In genomic region chr5:98030902-98031641, GRCm38 (mm10) we compare ENCODE assay signal across 8 mouse cellular contexts. TPM values are rescaled to one million over a fixed set of nuclear protein-coding genes. Genes with fewer than 3 reads are reported as not detected.
DNase-seq lines count a peak whose midpoint lies in the region; ATAC-seq and TF ChIP-seq lines count a peak whose summit lies in the region.

TSS of gene Antxr2 (minus strand) at chr5:98031043.

- no peaks in the 10 kb centered on the region; the same call in 1 of the 2 replicates for H3K27me3 ChIP-seq in embryonic facial prominence, embryonic 14.5 days (replicated peaks; ENCODE audit: control insufficient read depth, insufficient read depth, low read length)
- H3K27me3 ChIP-seq in liver, embryonic 11.5 days (replicated peaks; ENCODE audit: control insufficient read depth, insufficient read depth, low read length), result peaks cover 4% of the 10 kb centered on the region; the same call in 1 of the 2 replicates
- H3K27me3 ChIP-seq in midbrain, postnatal 0 days (ENCODE audit: insufficient read depth, low read length), result no peaks in the 10 kb centered on the region
- no peaks in the 10 kb centered on the region for H3K27me3 ChIP-seq in stomach, postnatal 0 days (ENCODE audit: control insufficient read depth, insufficient read depth, low read length)

- peak; percentile 78 for ATAC-seq in embryonic facial prominence, embryonic 14.5 days (ENCODE audit: low read depth)
- ATAC-seq in liver, embryonic 11.5 days (replicated peaks; ENCODE audit: low FRiP score), result peak; percentile 56
- ATAC-seq in midbrain, postnatal 0 days (ENCODE audit: low FRiP score), result peak; percentile 57
- peak; percentile 80 for ATAC-seq in stomach, postnatal 0 days (ENCODE audit: low FRiP score, low TSS enrichment)

- peaks cover 8% of the 10 kb centered on the region; the same call in 1 of the 2 replicates for H3K36me3 ChIP-seq in embryonic facial prominence, embryonic 14.5 days (ENCODE audit: control insufficient read depth, insufficient read depth, low read length)
- H3K36me3 ChIP-seq in liver, embryonic 11.5 days (ENCODE audit: control insufficient read depth, insufficient read depth, low read length), result no peaks in the 10 kb centered on the region
- no peaks in the 10 kb centered on the region for H3K36me3 ChIP-seq in midbrain, postnatal 0 days (ENCODE audit: insufficient read depth, low read length)
- H3K36me3 ChIP-seq in stomach, postnatal 0 days (ENCODE audit: control insufficient read depth, insufficient read depth, low read length), result no peaks in the 10 kb centered on the region

- 3% methylated on average over 36 of the region's 58 CpGs for WGBS in embryonic facial prominence, embryonic 14.5 days
- 3% methylated on average over 50 of the region's 58 CpGs for WGBS in liver, embryonic 11.5 days
- WGBS in midbrain, postnatal 0 days, result 3% methylated on average over 56 of the region's 58 CpGs
- 2% methylated on average over 54 of the region's 58 CpGs for WGBS in stomach, postnatal 0 days

- peak within 1 kb of the TSS; percentile 58 for H3K4me2 ChIP-seq in embryonic facial prominence, embryonic 14.5 days (ENCODE audit: low read depth, low read length)
- peak within 1 kb of the TSS; percentile 90 for H3K4me2 ChIP-seq in liver, embryonic 11.5 days
- H3K4me2 ChIP-seq in midbrain, postnatal 0 days (ENCODE audit: low read depth, low read length, poor library complexity, severe bottlenecking), result peak within 1 kb of the TSS; percentile 100
- peak within 1 kb of the TSS; percentile 84 for H3K4me2 ChIP-seq in stomach, postnatal 0 days (replicated peaks; ENCODE audit: low read depth)

- H3K4me3 ChIP-seq in embryonic facial prominence, embryonic 14.5 days (ENCODE audit: low read depth, low read length), result peak within 1 kb of the TSS; percentile 82
- H3K4me3 ChIP-seq in liver, embryonic 11.5 days (ENCODE audit: low read depth, low read length), result peak within 1 kb of the TSS; percentile 70
- peak within 1 kb of the TSS; percentile 78 for H3K4me3 ChIP-seq in midbrain, postnatal 0 days (ENCODE audit: low read depth, low read length)
- peak within 1 kb of the TSS; percentile 77 for H3K4me3 ChIP-seq in stomach, postnatal 0 days (ENCODE audit: low read depth, low read length)

- H3K4me1 ChIP-seq in embryonic facial prominence, embryonic 14.5 days (ENCODE audit: control insufficient read depth, insufficient read depth, low read length), result no peaks in the 10 kb centered on the region
- peaks cover 2% of the 10 kb centered on the region; the same call in 1 of the 2 replicates for H3K4me1 ChIP-seq in liver, embryonic 11.5 days (replicated peaks; ENCODE audit: control insufficient read depth, insufficient read depth, low read length)
- H3K4me1 ChIP-seq in midbrain, postnatal 0 days (ENCODE audit: insufficient read depth, low read length), result no peaks in the 10 kb centered on the region
- no peaks in the 10 kb centered on the region for H3K4me1 ChIP-seq in stomach, postnatal 0 days (replicated peaks; ENCODE audit: control insufficient read depth, insufficient read depth)

- H3K27ac ChIP-seq in embryonic facial prominence, embryonic 14.5 days (replicated peaks; ENCODE audit: low read depth, low read length), result peak within 1 kb of the TSS; percentile 85
- H3K27ac ChIP-seq in liver, embryonic 11.5 days (ENCODE audit: low read depth, low read length), result peak within 1 kb of the TSS; percentile 73
- no peak within 1 kb of the TSS for H3K27ac ChIP-seq in midbrain, postnatal 0 days (ENCODE audit: low read depth, low read length)
- peak within 1 kb of the TSS; percentile 87 for H3K27ac ChIP-seq in stomach, postnatal 0 days (replicated peaks)

- H3K9ac ChIP-seq in embryonic facial prominence, embryonic 14.5 days (ENCODE audit: low read depth, low read length), result peak within 1 kb of the TSS; percentile 89
- peak within 1 kb of the TSS; percentile 73 for H3K9ac ChIP-seq in liver, embryonic 11.5 days (ENCODE audit: low read depth, low read length)
- H3K9ac ChIP-seq in midbrain, postnatal 0 days (replicated peaks; ENCODE audit: low read length, poor library complexity, severe bottlenecking), result peak within 1 kb of the TSS; percentile 59
- H3K9ac ChIP-seq in stomach, postnatal 0 days (ENCODE audit: low read length), result peak within 1 kb of the TSS; percentile 77

- H3K9me3 ChIP-seq in embryonic facial prominence, embryonic 14.5 days (ENCODE audit: control insufficient read depth, low read length), result no peaks in the 10 kb centered on the region
- no peaks in the 10 kb centered on the region for H3K9me3 ChIP-seq in liver, embryonic 11.5 days (ENCODE audit: control insufficient read depth, low read length)
- no peaks in the 10 kb centered on the region for H3K9me3 ChIP-seq in midbrain, postnatal 0 days (ENCODE audit: low read length)
- no peaks in the 10 kb centered on the region for H3K9me3 ChIP-seq in stomach, postnatal 0 days (ENCODE audit: control insufficient read depth, low read length)

- TF ChIP-seq CTCF in midbrain, postnatal 0 days (IDR thresholded peaks at IDR 0.05), result no peak
- no peak for TF ChIP-seq CTCF in stomach, postnatal 0 days (IDR thresholded peaks at IDR 0.05; ENCODE audit: low read depth)

- no peak for TF ChIP-seq EP300 in stomach, postnatal 0 days (optimal IDR thresholded peaks at IDR 0.05)

- DNase-seq in 3T3-L1 (ENCODE audit: low read depth, low spot score), result peak; percentile 85
- peak; percentile 68 for DNase-seq in adipocyte (ENCODE audit: low spot score)
- peak; percentile 85 for DNase-seq in embryonic facial prominence, embryonic 14.5 days (ENCODE audit: low spot score)
- DNase-seq in heart, adult 8-10 months (ENCODE audit: low spot score), result peak; percentile 70
- DNase-seq in kidney, adult 18-20 months, result peak; percentile 75
- peak; percentile 68 for DNase-seq in liver, embryonic 11.5 days (ENCODE audit: low spot score)
- DNase-seq in midbrain, postnatal 0 days (ENCODE audit: low spot score), result peak; percentile 37
- peak; percentile 73 for DNase-seq in stomach, postnatal 0 days (ENCODE audit: low spot score)

RNA-seq across cellular contexts. Expression of gene Antxr2, which starts in this region (rescaled TPM):
- polyA plus RNA-seq in embryonic facial prominence, embryonic 14.5 days (2014; fragmentation: Nextera tagmentation; extraction: Ambion mirVana), result 29.1 and 31.7 TPM in 2 replicates
- total RNA-seq in heart, adult 8-10 months (2022), result 10 to 100 TPM; 72.7 to 80.8 (median 76.4) TPM
- 7.0 and 8.3 TPM in 2 replicates for polyA plus RNA-seq in liver, embryonic 11.5 days (2014; fragmentation: Nextera tagmentation; extraction: Ambion mirVana)
- 2.1 and 4.4 TPM in 2 replicates for total RNA-seq in midbrain, postnatal 0 days (2014; rRNA removed)
- 1.1 and 1.2 TPM in 2 replicates for polyA plus RNA-seq in midbrain, postnatal 0 days (2015; fragmentation: Nextera tagmentation; extraction: Ambion mirVana)
- 9.3 and 9.7 TPM in 2 replicates for polyA plus RNA-seq in stomach, postnatal 0 days (2015; fragmentation: Nextera tagmentation; extraction: Ambion mirVana)

Comparison
In these comparisons a context has a peak if more than half of its experiments do, and no peak if none do; other contexts are left out.
1. RNA of gene Antxr2 (total RNA-seq): 72.7 to 80.8 TPM in heart, adult 8-10 months; 2.1 to 4.4 TPM in midbrain, postnatal 0 days; every median in the first group is over 10 times any median in the second.
2. Peak in every context shown above with its lines, with median percentiles within 50 percentile points of each other: DNase-seq, ATAC-seq, H3K4me2 ChIP-seq, H3K4me3 ChIP-seq and H3K9ac ChIP-seq.